Mouse (Mus musculus) spleen, adult 2 months (tissue): Measurements from ENCODE around the gene Mpo.

Experiments
- CTCF ChIP-seq: fragments of 200-500 bp; IDR thresholded peaks from 2 replicates; pipeline ENCODE4 v1.5.1; 2011; ENCODE audit warnings: mild to moderate bottlenecking, inconsistent platforms; ENCODE audit not compliant: insufficient read depth, insufficient read length, insufficient replicate concordance; ENCODE audit errors: extremely low read depth
- POLR2A ChIP-seq: fragments of 200-500 bp; IDR thresholded peaks from 2 replicates; pipeline ENCODE4 v1.6.1; 2011; ENCODE audit warnings: low read depth, low read length, inconsistent platforms

GRCm38 (mm10) chr11:87751491-87751966 lies 41.9 kb upstream of the Mpo start:
- TF ChIP-seq POLR2A: peak; percentile 83
- TF ChIP-seq CTCF: no peak
